Mouse (Mus musculus) heart, embryonic 10.5 days (tissue): ENCODE measurements around the gene Hnrnpul1. TPM values are rescaled to one million over a fixed set of nuclear protein-coding genes. Genes with fewer than 3 reads are reported as not detected.

Source experiments
- DNase-seq: peaks from one replicate; pipeline ENCODE4 v3.0.0-alpha.2; 2017; ENCODE audit warnings: low spot score
- H3K27ac ChIP-seq: fragments of 300-500 bp; sonication (generic); 2 replicates; pipeline ENCODE4 v1.5.1; 2016; ENCODE audit warnings: mild to moderate bottlenecking
- H3K27me3 ChIP-seq: fragments of 300-500 bp; sonication (generic); 2 replicates; pipeline ENCODE4 v1.6.1; 2016; ENCODE audit warnings: mild to moderate bottlenecking; ENCODE audit not compliant: poor library complexity, insufficient read depth, severe bottlenecking
- H3K36me3 ChIP-seq: fragments of 300-500 bp; sonication (generic); 2 replicates; pipeline ENCODE4 v1.6.1; 2016; ENCODE audit warnings: mild to moderate bottlenecking, moderate library complexity
- H3K4me1 ChIP-seq: fragments of 300-500 bp; sonication (generic); 2 replicates; pipeline ENCODE4 v1.6.1; 2016; ENCODE audit warnings: mild to moderate bottlenecking
- H3K4me3 ChIP-seq: fragments of 300-500 bp; sonication (generic); 2 replicates; pipeline ENCODE4 v1.5.1; 2016; ENCODE audit warnings: mild to moderate bottlenecking, moderate library complexity
- H3K9me3 ChIP-seq: fragments of 300-500 bp; sonication (generic); 2 replicates; pipeline ENCODE4 v1.6.1; 2016; ENCODE audit warnings: mild to moderate bottlenecking, moderate library complexity
- WGBS: fragments of 180-500 bp; shearing (Covaris S2); methylation state at CpG from one replicate; pipeline ENCODE4 v1.1.7; 2016; 5-methylcytosine and 5-hydroxymethylcytosine counted together
- polyA plus RNA-seq: library from polyadenylated mRNA; unstranded; fragments of >200 nt; fragmentation: Nextera tagmentation; extraction: Ambion mirVana; gene quantifications from 2 replicates; pipeline ENCODE4 v1.2.1, GENCODE M21; 2016

Gene Hnrnpul1
- polyA plus RNA-seq, 1 experiment from 2014 or later, result 54.6 TPM

GRCm38 (mm10) chr7:25787456-25788219 is 33.1 kb upstream of the Hnrnpul1 start:
- Histone ChIP-seq H3K27ac (peak overlapping the region; percentile 86), H3K36me3 (peaks cover 10% of the 10 kb centered on the region; the same call in 1 of the 2 replicates), H3K27me3 (no peaks in the 10 kb centered on the region; the same call in 1 of the 2 replicates), H3K4me1 (peaks cover 51% of the 10 kb centered on the region), H3K9me3 (no peaks in the 10 kb centered on the region), H3K4me3 (peak overlapping the region; percentile 68)
- 14% methylated on average over 8 of the region's 9 CpGs for WGBS
- no peak for DNase-seq

GRCm38 (mm10) chr7:25786974-25787373 is 32.4 kb upstream of the Hnrnpul1 start:
- Histone ChIP-seq H3K4me3 (peak overlapping the region; percentile 68), H3K27me3 (no peaks in the 10 kb centered on the region; the same call in 1 of the 2 replicates), H3K27ac (peak overlapping the region; percentile 86; the same call in 1 of the 2 replicates), H3K36me3 (peaks cover 10% of the 10 kb centered on the region; the same call in 1 of the 2 replicates), H3K4me1 (peaks cover 58% of the 10 kb centered on the region), H3K9me3 (no peaks in the 10 kb centered on the region)
- DNase-seq, result no peak
- WGBS, result 36% methylated on average over 4 of the region's 4 CpGs

DNA sequence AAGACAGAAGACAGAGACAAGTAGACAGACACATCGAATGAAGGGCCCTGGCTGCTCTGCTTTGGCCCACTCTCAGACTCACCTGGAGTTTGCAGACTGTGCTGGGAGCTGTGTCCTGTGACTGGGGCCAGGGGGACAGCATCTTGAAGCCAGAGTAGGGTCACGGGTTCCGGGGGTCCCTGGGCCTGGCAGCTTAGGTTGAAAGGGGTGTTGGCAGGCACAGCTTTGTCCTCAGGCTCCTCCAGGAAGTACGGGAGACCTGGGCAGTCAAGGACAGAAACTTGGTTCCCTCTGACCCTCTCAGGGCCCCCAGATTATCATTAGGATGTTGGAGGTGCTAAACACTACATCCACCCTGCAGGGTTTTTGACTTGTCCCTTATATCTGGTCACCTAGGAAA is 31.2 kb upstream of the Hnrnpul1 start:
- peaks cover 69% of the 10 kb centered on the region for H3K4me1 ChIP-seq
- peak overlapping the region; percentile 17; the same call in 1 of the 2 replicates for H3K27ac ChIP-seq

DNA sequence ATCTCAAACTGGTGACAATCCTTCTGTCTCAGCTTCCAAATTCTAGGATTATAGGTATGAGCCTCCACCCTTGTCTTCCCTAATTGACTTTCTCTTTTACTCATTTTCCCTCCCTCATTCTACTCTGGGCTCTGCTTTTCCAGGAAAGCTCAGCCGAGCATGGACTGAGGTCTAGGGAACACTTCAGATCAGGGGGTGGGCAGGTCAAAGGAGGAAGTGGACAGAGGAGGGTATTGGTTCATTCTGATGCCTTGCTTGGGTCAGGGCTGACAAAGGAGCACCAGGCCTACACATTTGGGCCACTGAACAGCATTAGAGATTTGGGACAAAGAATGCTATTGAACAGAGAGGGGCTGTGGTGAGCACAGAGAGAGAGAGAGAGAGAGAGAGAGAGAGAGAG is 30.3 kb upstream of the Hnrnpul1 start:
- Histone ChIP-seq H3K27me3 (no peaks in the 10 kb centered on the region; the same call in 1 of the 2 replicates), H3K27ac (no peak overlapping the region; the same call in 1 of the 2 replicates), H3K4me1 (peaks cover 72% of the 10 kb centered on the region), H3K4me3 (no peak overlapping the region), H3K36me3 (peaks cover 10% of the 10 kb centered on the region; the same call in 1 of the 2 replicates), H3K9me3 (no peaks in the 10 kb centered on the region)
- 48% methylated on average over 1 of the region's 1 CpGs for WGBS
- DNase-seq, result no peak

More for the DNA sequence above, 31.2 kb upstream of the Hnrnpul1 start:
- H3K9me3 ChIP-seq, result no peaks in the 10 kb centered on the region
- H3K36me3 ChIP-seq, result peaks cover 10% of the 10 kb centered on the region; the same call in 1 of the 2 replicates
- DNase-seq, result no peak
- no peak overlapping the region for H3K4me3 ChIP-seq
- 75% methylated on average over 4 of the region's 4 CpGs for WGBS
- H3K27me3 ChIP-seq, result no peaks in the 10 kb centered on the region; the same call in 1 of the 2 replicates

- Histone ChIP-seq H3K4me1 (peaks cover 67% of the 10 kb centered on the region), H3K9me3 (no peaks in the 10 kb centered on the region), H3K36me3 (peaks cover 11% of the 10 kb centered on the region; the same call in 1 of the 2 replicates), H3K4me3 (no peak overlapping the region), H3K27me3 (no peaks in the 10 kb centered on the region), H3K27ac (peak overlapping the region; percentile 30; the same call in 1 of the 2 replicates)
- WGBS, result 34% methylated on average over 8 of the region's 8 CpGs
- DNase-seq, result no peak
These were observed 29.2 kb upstream of the Hnrnpul1 start for GRCm38 (mm10) chr7:25783746-25784145.

- peaks cover 58% of the 10 kb centered on the region for H3K4me1 ChIP-seq
- DNase-seq, result no peak
- no peaks in the 10 kb centered on the region for H3K9me3 ChIP-seq
- no peak overlapping the region for H3K27ac ChIP-seq
- no peak overlapping the region for H3K4me3 ChIP-seq
- peaks cover 21% of the 10 kb centered on the region for H3K36me3 ChIP-seq
- WGBS, result 70% methylated on average over 6 of the region's 6 CpGs
- no peaks in the 10 kb centered on the region for H3K27me3 ChIP-seq
These were observed 28.2 kb upstream of the Hnrnpul1 start for GRCm38 (mm10) chr7:25782744-25783143.

GRCm38 (mm10) chr7:25781937-25782610 is 27.5 kb upstream of the Hnrnpul1 start:
- peak overlapping the region; percentile 85 for H3K27ac ChIP-seq
- H3K4me3 ChIP-seq, result peak overlapping the region; percentile 58
- H3K27me3 ChIP-seq, result no peaks in the 10 kb centered on the region
- H3K4me1 ChIP-seq, result peaks cover 51% of the 10 kb centered on the region
- peaks cover 27% of the 10 kb centered on the region for H3K36me3 ChIP-seq
- WGBS, result 40% methylated on average over 11 of the region's 11 CpGs
- no peaks in the 10 kb centered on the region for H3K9me3 ChIP-seq
- no peak for DNase-seq

- H3K4me1 ChIP-seq, result peaks cover 46% of the 10 kb centered on the region
- 10% methylated on average over 31 of the region's 33 CpGs for WGBS
- no peaks in the 10 kb centered on the region for H3K27me3 ChIP-seq
- H3K9me3 ChIP-seq, result no peaks in the 10 kb centered on the region
- peaks cover 34% of the 10 kb centered on the region for H3K36me3 ChIP-seq
- H3K4me3 ChIP-seq, result peak overlapping the region; percentile 58
- H3K27ac ChIP-seq, result peak overlapping the region; percentile 85
- no peak for DNase-seq
These were observed 26.9 kb upstream of the Hnrnpul1 start for GRCm38 (mm10) chr7:25781321-25781936.

DNA sequence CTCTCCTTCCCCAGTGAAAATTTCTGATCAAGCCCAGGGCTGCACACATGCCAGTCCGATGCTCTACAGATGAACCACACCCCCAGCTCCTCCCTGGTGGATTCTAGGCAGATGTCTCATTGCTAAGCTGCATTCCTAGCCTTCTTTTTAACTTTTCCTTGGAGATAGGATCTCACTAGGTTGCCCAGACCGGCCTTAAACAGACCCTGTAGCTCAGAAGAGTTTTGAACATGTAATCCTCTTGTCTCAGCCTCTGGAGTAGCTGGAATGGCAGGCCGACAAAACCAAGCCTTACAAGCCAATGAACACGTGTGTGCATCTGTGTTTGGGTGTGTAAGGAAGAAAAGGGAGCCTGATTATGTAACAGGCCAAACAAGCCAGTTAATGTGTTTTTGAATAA is 26.2 kb upstream of the Hnrnpul1 start:
- Histone ChIP-seq H3K4me1 (peaks cover 42% of the 10 kb centered on the region), H3K4me3 (no peak overlapping the region), H3K9me3 (no peaks in the 10 kb centered on the region), H3K27ac (no peak overlapping the region; the same call in 1 of the 2 replicates), H3K36me3 (peaks cover 38% of the 10 kb centered on the region), H3K27me3 (no peaks in the 10 kb centered on the region)
- 50% methylated on average over 4 of the region's 4 CpGs for WGBS
- DNase-seq, result no peak

DNA sequence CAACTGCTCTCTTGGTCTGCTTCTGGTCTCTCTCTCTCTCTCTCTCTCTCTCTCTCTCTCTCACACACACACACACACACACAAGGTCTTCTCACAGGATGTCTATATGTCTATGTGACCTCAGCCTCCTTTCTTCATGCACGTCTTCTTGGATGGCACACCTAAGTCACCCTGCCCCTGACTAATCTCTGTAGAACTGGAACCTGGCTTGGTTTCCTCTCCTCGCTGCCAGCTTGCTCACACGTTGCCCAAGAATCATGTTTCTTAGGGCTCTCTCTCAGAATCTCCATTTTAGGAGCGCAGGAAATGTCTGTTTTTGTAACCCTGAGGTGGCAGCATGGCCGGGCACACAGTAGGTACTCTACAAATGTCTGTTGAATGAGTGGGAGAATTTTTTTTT is 25.5 kb upstream of the Hnrnpul1 start:
- H3K27me3 ChIP-seq, result no peaks in the 10 kb centered on the region
- 83% methylated on average over 5 of the region's 5 CpGs for WGBS
- H3K36me3 ChIP-seq, result peaks cover 37% of the 10 kb centered on the region
- no peaks in the 10 kb centered on the region for H3K9me3 ChIP-seq
- H3K27ac ChIP-seq, result no peak overlapping the region
- no peak for DNase-seq
- H3K4me3 ChIP-seq, result no peak overlapping the region
- H3K4me1 ChIP-seq, result peaks cover 40% of the 10 kb centered on the region

DNA sequence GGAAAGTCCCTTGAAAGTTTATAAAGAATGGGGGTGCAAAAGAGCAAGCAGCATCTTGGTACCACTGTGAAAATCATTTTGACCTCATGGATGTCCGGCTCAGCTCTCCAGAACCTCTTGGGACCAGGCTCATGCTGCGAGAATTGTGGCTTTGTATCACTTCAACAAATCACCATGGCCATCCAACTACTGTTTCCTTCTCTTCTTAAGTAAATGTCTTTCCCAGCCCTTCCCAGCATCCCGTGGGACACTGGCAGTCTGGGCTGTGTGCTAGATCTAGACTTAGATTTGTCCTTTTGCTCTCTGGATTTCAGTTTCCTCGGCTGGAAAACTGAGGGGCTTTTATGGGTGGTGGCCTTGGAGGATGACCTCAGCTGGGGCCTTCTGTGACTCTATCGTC is 13.7 kb upstream of the Hnrnpul1 start:
- no peak for DNase-seq
- Histone ChIP-seq H3K27me3 (no peaks in the 10 kb centered on the region), H3K9me3 (no peaks in the 10 kb centered on the region), H3K4me1 (peaks cover 12% of the 10 kb centered on the region), H3K36me3 (peaks cover 82% of the 10 kb centered on the region), H3K4me3 (no peak overlapping the region), H3K27ac (no peak overlapping the region)
- 84% methylated on average over 5 of the region's 5 CpGs for WGBS

GRCm38 (mm10) chr7:25766108-25766507 is 11.6 kb upstream of the Hnrnpul1 start:
- no peaks in the 10 kb centered on the region for H3K9me3 ChIP-seq
- no peaks in the 10 kb centered on the region for H3K27me3 ChIP-seq
- 79% methylated on average over 6 of the region's 6 CpGs for WGBS
- H3K4me1 ChIP-seq, result peaks cover 12% of the 10 kb centered on the region
- DNase-seq, result no peak
- H3K36me3 ChIP-seq, result peaks cover 80% of the 10 kb centered on the region
- no peak overlapping the region for H3K27ac ChIP-seq
- H3K4me3 ChIP-seq, result no peak overlapping the region
